Mouse (Mus musculus): ENCODE measurements around the gene Flvcr1. TPM values are rescaled to one million over a fixed set of nuclear protein-coding genes. Genes with fewer than 3 reads are reported as not detected.

Flvcr1 gene
- polyA plus RNA-seq, 1 experiment from 2014 or later: 2.1 TPM

DNA sequence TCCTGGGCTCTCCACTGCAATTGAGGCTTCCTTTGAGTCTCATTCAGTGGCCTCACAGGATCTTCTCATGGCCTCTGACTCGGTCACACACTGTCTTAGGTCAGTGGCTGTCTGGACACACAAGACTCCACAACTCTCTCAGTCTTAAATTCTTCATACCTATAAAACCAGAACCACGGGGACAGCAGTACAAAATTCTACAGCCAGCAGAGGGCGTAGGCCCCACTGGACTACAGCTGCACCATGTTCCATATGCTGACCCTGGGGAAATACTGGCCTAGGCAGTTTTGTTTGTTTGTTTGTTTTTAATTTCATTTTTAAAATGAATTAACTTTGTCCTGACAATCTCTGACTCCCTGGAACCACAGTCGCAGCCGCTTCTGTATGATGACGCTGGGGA lies 23.8 kb downstream of the Flvcr1 start:
- Histone ChIP-seq H3K4me1 (ENCODE audit: control insufficient read depth, low read depth, low read length) (no peaks in the 10 kb centered on the region), H3K36me3 (ENCODE audit: control insufficient read depth, insufficient read depth) (no peaks in the 10 kb centered on the region), H3K27ac (ENCODE audit: low read length) (no peak overlapping the region), H3K4me2 (ENCODE audit: low read depth, low read length) (no peak overlapping the region), H3K27me3 (ENCODE audit: control insufficient read depth, insufficient read depth, low read depth, low read length) (no peaks in the 10 kb centered on the region), H3K9me3 (replicated peaks; ENCODE audit: control insufficient read depth, low read length) (no peaks in the 10 kb centered on the region), H3K9ac (ENCODE audit: low read depth, low read length) (no peak overlapping the region), H3K4me3 (ENCODE audit: low read depth, low read length) (no peak overlapping the region)
- WGBS (ENCODE audit: insufficient replicate concordance): 55% methylated on average over 6 of the region's 6 CpGs
- ATAC-seq (ENCODE audit: low read depth): no peak

DNA sequence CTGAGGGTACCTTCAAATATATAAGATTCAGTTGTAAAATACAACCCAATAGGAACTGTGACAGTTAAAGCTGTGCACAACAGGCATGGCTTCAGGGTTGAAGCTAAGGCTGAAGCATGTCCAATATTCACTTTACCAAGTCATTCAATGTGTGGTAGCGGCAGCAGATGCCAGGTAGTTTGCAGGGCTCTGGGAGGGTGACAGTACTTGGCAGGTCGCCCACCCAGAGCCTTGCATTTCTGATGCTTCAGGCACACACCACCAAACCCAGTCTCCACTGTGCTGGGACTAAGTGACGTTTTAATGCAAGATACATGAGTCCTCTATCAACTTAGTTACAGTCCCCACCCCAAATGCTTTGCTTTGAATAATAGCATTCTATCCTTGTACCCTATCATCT lies 25.3 kb downstream of the Flvcr1 start:
- Histone ChIP-seq H3K36me3 (ENCODE audit: control insufficient read depth, insufficient read depth) (no peaks in the 10 kb centered on the region), H3K27me3 (ENCODE audit: control insufficient read depth, insufficient read depth, low read depth, low read length) (no peaks in the 10 kb centered on the region), H3K4me2 (ENCODE audit: low read depth, low read length) (no peak overlapping the region), H3K4me3 (ENCODE audit: low read depth, low read length) (no peak overlapping the region), H3K9ac (ENCODE audit: low read depth, low read length) (no peak overlapping the region), H3K27ac (ENCODE audit: low read length) (no peak overlapping the region), H3K4me1 (ENCODE audit: control insufficient read depth, low read depth, low read length) (no peaks in the 10 kb centered on the region), H3K9me3 (replicated peaks; ENCODE audit: control insufficient read depth, low read length) (no peaks in the 10 kb centered on the region)
- ATAC-seq (ENCODE audit: low read depth): no peak
- 60% methylated on average over 3 of the region's 3 CpGs for WGBS (ENCODE audit: insufficient replicate concordance)

GRCm38 (mm10) chr1:190998027-190998426 lies 27.9 kb downstream of the Flvcr1 start:
- no peaks in the 10 kb centered on the region for H3K27me3 ChIP-seq (ENCODE audit: control insufficient read depth, insufficient read depth, low read depth, low read length)
- no peak overlapping the region for H3K4me3 ChIP-seq (ENCODE audit: low read depth, low read length)
- H3K9ac ChIP-seq (ENCODE audit: low read depth, low read length): no peak overlapping the region
- no peaks in the 10 kb centered on the region for H3K9me3 ChIP-seq (replicated peaks; ENCODE audit: control insufficient read depth, low read length)
- WGBS (ENCODE audit: insufficient replicate concordance): 67% methylated on average over 1 of the region's 1 CpGs
- no peak overlapping the region for H3K27ac ChIP-seq (ENCODE audit: low read length)
- H3K4me2 ChIP-seq (ENCODE audit: low read depth, low read length): no peak overlapping the region
- H3K36me3 ChIP-seq (ENCODE audit: control insufficient read depth, insufficient read depth): no peaks in the 10 kb centered on the region
- no peaks in the 10 kb centered on the region for H3K4me1 ChIP-seq (ENCODE audit: control insufficient read depth, low read depth, low read length)
- ATAC-seq (ENCODE audit: low read depth): no peak

DNA sequence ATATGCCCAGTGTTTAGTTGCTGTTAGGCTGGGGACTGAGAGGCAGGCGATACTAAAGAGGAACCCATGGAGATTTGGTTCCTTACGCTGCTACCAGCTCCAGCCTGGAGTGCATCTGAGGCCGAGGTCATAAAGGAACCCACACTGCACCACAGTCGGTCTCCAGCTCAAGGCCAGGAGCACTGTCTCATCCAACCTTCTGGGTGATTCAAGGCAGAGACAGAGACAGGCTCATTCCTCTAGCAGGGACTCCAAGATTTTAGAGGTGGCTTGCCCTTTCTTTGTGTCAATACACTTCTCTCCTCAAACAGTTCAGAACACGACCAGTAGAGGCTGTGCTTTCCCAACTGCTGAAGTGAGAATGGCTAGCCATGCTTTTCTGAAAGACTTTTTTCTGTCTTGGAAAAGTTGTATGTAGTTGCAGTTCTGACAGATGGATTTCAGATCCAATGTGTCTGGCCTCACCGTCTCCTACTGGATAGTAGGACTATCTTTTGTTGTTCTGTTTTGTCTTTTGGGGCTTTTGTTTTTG lies 29.5 kb downstream of the Flvcr1 start:
- no peak overlapping the region for H3K4me2 ChIP-seq (ENCODE audit: low read depth, low read length)
- no peak for ATAC-seq (ENCODE audit: low read depth)
- no peak overlapping the region for H3K27ac ChIP-seq (ENCODE audit: low read length)
- no peaks in the 10 kb centered on the region for H3K4me1 ChIP-seq (ENCODE audit: control insufficient read depth, low read depth, low read length)
- 52% methylated on average over 6 of the region's 6 CpGs for WGBS (ENCODE audit: insufficient replicate concordance)
- no peaks in the 10 kb centered on the region for H3K27me3 ChIP-seq (ENCODE audit: control insufficient read depth, insufficient read depth, low read depth, low read length)
- H3K9ac ChIP-seq (ENCODE audit: low read depth, low read length): no peak overlapping the region
- no peaks in the 10 kb centered on the region for H3K9me3 ChIP-seq (replicated peaks; ENCODE audit: control insufficient read depth, low read length)
- no peaks in the 10 kb centered on the region for H3K36me3 ChIP-seq (ENCODE audit: control insufficient read depth, insufficient read depth)
- no peak overlapping the region for H3K4me3 ChIP-seq (ENCODE audit: low read depth, low read length)

- no peak for ATAC-seq (ENCODE audit: low read depth)
- H3K4me3 ChIP-seq (ENCODE audit: low read depth, low read length): no peak overlapping the region
- H3K4me1 ChIP-seq (ENCODE audit: control insufficient read depth, low read depth, low read length): no peaks in the 10 kb centered on the region
- WGBS (ENCODE audit: insufficient replicate concordance): 72% methylated on average over 7 of the region's 7 CpGs
- no peak overlapping the region for H3K27ac ChIP-seq (ENCODE audit: low read length)
- no peaks in the 10 kb centered on the region for H3K9me3 ChIP-seq (replicated peaks; ENCODE audit: control insufficient read depth, low read length)
- H3K27me3 ChIP-seq (ENCODE audit: control insufficient read depth, insufficient read depth, low read depth, low read length): no peaks in the 10 kb centered on the region
- no peak overlapping the region for H3K9ac ChIP-seq (ENCODE audit: low read depth, low read length)
- H3K4me2 ChIP-seq (ENCODE audit: low read depth, low read length): no peak overlapping the region
- no peaks in the 10 kb centered on the region for H3K36me3 ChIP-seq (ENCODE audit: control insufficient read depth, insufficient read depth)
Observed at GRCm38 (mm10) chr1:190995548-190995947, 30.4 kb downstream of the Flvcr1 start.

- no peak overlapping the region for H3K4me3 ChIP-seq (ENCODE audit: low read depth, low read length)
- H3K27ac ChIP-seq (ENCODE audit: low read length): no peak overlapping the region
- no peaks in the 10 kb centered on the region for H3K4me1 ChIP-seq (ENCODE audit: control insufficient read depth, low read depth, low read length)
- H3K4me2 ChIP-seq (ENCODE audit: low read depth, low read length): no peak overlapping the region
- no peak overlapping the region for H3K9ac ChIP-seq (ENCODE audit: low read depth, low read length)
- 61% methylated on average over 9 of the region's 9 CpGs for WGBS (ENCODE audit: insufficient replicate concordance)
- H3K9me3 ChIP-seq (replicated peaks; ENCODE audit: control insufficient read depth, low read length): no peaks in the 10 kb centered on the region
- no peaks in the 10 kb centered on the region for H3K36me3 ChIP-seq (ENCODE audit: control insufficient read depth, insufficient read depth)
- no peak for ATAC-seq (ENCODE audit: low read depth)
- no peaks in the 10 kb centered on the region for H3K27me3 ChIP-seq (ENCODE audit: control insufficient read depth, insufficient read depth, low read depth, low read length)
Observed at GRCm38 (mm10) chr1:190989437-190990082, 36.4 kb downstream of the Flvcr1 start.

- H3K27me3 ChIP-seq (ENCODE audit: control insufficient read depth, insufficient read depth, low read depth, low read length): peaks cover 48% of the 10 kb centered on the region
- no peaks in the 10 kb centered on the region for H3K9me3 ChIP-seq (replicated peaks; ENCODE audit: control insufficient read depth, low read length)
- ATAC-seq (ENCODE audit: low read depth): no peak
- H3K36me3 ChIP-seq (ENCODE audit: control insufficient read depth, insufficient read depth): no peaks in the 10 kb centered on the region
- H3K9ac ChIP-seq (ENCODE audit: low read depth, low read length): no peak overlapping the region
- no peak overlapping the region for H3K4me3 ChIP-seq (ENCODE audit: low read depth, low read length)
- H3K4me2 ChIP-seq (ENCODE audit: low read depth, low read length): no peak overlapping the region
- peaks cover 5% of the 10 kb centered on the region for H3K4me1 ChIP-seq (ENCODE audit: control insufficient read depth, low read depth, low read length)
- no peak overlapping the region for H3K27ac ChIP-seq (ENCODE audit: low read length)
- WGBS (ENCODE audit: insufficient replicate concordance): 60% methylated on average over 4 of the region's 4 CpGs
Observed at GRCm38 (mm10) chr1:190981412-190981811, 44.5 kb downstream of the Flvcr1 start.

DNA sequence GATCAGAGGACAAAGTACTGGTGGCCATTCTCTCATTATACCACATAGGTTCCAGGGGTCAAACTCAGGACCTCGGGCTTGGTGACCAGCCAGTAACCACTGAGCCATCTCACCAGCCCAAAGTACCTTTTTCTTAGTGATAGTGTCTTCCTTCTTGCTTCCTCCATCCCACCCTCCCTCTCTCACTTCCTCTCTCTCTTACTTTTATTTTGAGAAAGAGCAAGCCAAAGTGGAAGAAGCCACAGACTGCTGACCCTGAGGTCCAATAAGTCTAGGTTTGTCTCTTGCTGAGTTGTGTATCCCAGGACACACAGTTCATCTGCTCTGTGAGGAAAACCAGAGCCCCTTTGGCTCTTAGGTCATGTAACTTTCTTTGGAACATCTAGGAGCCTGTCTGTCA lies 45.5 kb downstream of the Flvcr1 start:
- Histone ChIP-seq H3K4me2 (ENCODE audit: low read depth, low read length) (no peak overlapping the region), H3K27me3 (ENCODE audit: control insufficient read depth, insufficient read depth, low read depth, low read length) (peaks cover 55% of the 10 kb centered on the region), H3K9me3 (replicated peaks; ENCODE audit: control insufficient read depth, low read length) (no peaks in the 10 kb centered on the region), H3K4me3 (ENCODE audit: low read depth, low read length) (no peak overlapping the region), H3K9ac (ENCODE audit: low read depth, low read length) (no peak overlapping the region), H3K27ac (ENCODE audit: low read length) (no peak overlapping the region), H3K4me1 (ENCODE audit: control insufficient read depth, low read depth, low read length) (peaks cover 5% of the 10 kb centered on the region), H3K36me3 (ENCODE audit: control insufficient read depth, insufficient read depth) (no peaks in the 10 kb centered on the region)
- ATAC-seq (ENCODE audit: low read depth): no peak
- WGBS (ENCODE audit: insufficient replicate concordance): 57% methylated on average over 1 of the region's 1 CpGs

GRCm38 (mm10) chr1:190979100-190979563 lies 46.8 kb downstream of the Flvcr1 start, which contains the start of gene Vash2:
Vash2 (minus strand) TSS chr1:190979296.
- no peak within 1 kb of the TSS for H3K27ac ChIP-seq (ENCODE audit: low read length)
- no peaks in the 10 kb centered on the region for H3K36me3 ChIP-seq (ENCODE audit: control insufficient read depth, insufficient read depth)
- 0 out of 2 replicates have a peak within 1 kb of the TSS, but pooled peaks have one; percentile 11 for H3K9ac ChIP-seq (ENCODE audit: low read depth, low read length)
- peak; percentile 59; the same call in 1 of the 2 replicates for ATAC-seq (ENCODE audit: low read depth)
- no peaks in the 10 kb centered on the region for H3K9me3 ChIP-seq (replicated peaks; ENCODE audit: control insufficient read depth, low read length)
- H3K4me1 ChIP-seq (ENCODE audit: control insufficient read depth, low read depth, low read length): peaks cover 5% of the 10 kb centered on the region
- under 1% methylated on average over 38 of the region's 38 CpGs for WGBS (ENCODE audit: insufficient replicate concordance)
- H3K4me3 ChIP-seq (ENCODE audit: low read depth, low read length): peak within 1 kb of the TSS; percentile 49
- H3K27me3 ChIP-seq (ENCODE audit: control insufficient read depth, insufficient read depth, low read depth, low read length): peaks cover 57% of the 10 kb centered on the region
- H3K4me2 ChIP-seq (ENCODE audit: low read depth, low read length): peak within 1 kb of the TSS; percentile 53

All from liver, embryonic 16.5 days (tissue).